Mouse (Mus musculus): ENCODE measurements at regions not wholly inside any gene's neighbourhood (a gene's known extent, or its start where the extent isn't known, plus 50 kb on each side); places are given as distances from the start of the nearest gene placed in this dataset.

DNA sequence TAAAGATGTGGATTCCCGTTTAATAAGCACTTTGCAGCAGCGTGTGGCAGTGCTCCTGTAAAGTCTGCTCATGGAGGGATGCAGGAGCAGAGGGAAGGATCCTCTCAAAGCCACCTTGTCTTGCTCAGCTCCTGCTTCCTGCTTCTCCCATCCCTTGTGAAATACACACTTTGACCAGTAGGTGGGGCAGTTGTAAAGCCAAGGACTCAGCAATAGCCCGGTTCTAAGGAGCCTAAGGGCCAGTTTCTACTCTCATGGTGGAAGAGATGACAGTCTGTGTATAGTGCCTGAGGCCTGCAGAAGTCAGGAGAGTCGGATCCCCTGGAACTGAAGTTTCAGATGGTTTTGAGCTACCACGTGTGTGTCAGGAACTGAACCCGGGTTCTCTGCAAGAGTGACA is 272.0 kb downstream of the Drd1 start:
- TF ChIP-seq POLR2A (IDR thresholded peaks at IDR 0.05; ENCODE audit: control insufficient read depth, extremely low read depth, insufficient read depth, low read length, poor library complexity) (no peak), CTCF (IDR thresholded peaks at IDR 0.05; ENCODE audit: borderline replicate concordance, control insufficient read depth, extremely low read depth, insufficient read depth, low read length, poor library complexity) (no peak)

Data from thymus, adult 2 months (tissue).